Mouse (Mus musculus) C2C12 (cell line): ENCODE measurements at regions not wholly inside any gene's neighbourhood (a gene's known extent, or its start where the extent isn't known, plus 50 kb on each side); places are given as distances from the start of the nearest gene placed in this dataset.

Experiments
- CEBPB ChIP-seq: IDR thresholded peaks from one replicate; pipeline ENCODE4 v1.6.1; 2011; ENCODE audit warnings: low read depth, mild to moderate bottlenecking, control low read depth, moderate library complexity
- CTCF ChIP-seq: IDR thresholded peaks from one replicate; pipeline ENCODE4 v1.5.1; 2011; ENCODE audit not compliant: control insufficient read depth, insufficient read depth, insufficient read length
- FOSL1 ChIP-seq: IDR thresholded peaks from one replicate; pipeline ENCODE4 v1.8.0; 2011; ENCODE audit warnings: mild to moderate bottlenecking, low read length; ENCODE audit not compliant: poor library complexity, insufficient read depth, severe bottlenecking
- MAX ChIP-seq: IDR thresholded peaks from one replicate; pipeline ENCODE4 v1.6.1; 2011; ENCODE audit warnings: mild to moderate bottlenecking, control low read depth
- MYOD1 ChIP-seq: IDR thresholded peaks from one replicate; pipeline ENCODE4 v1.6.1; 2011; ENCODE audit warnings: low read depth; ENCODE audit not compliant: control insufficient read depth, insufficient read length
- MYOG ChIP-seq: IDR thresholded peaks from one replicate; pipeline ENCODE4 v1.6.1; 2011; ENCODE audit not compliant: control insufficient read depth, insufficient read length; ENCODE audit errors: extremely low read depth
- USF1 ChIP-seq: IDR thresholded peaks from one replicate; pipeline ENCODE4 v1.6.1; 2011; ENCODE audit warnings: low read depth, mild to moderate bottlenecking, control low read depth, moderate library complexity

- TF ChIP-seq CTCF = no peak
- no peak for TF ChIP-seq MYOD1
- TF ChIP-seq FOSL1 = no peak
- no peak for TF ChIP-seq USF1
- no peak for TF ChIP-seq MYOG
- TF ChIP-seq MAX = no peak
- no peak for TF ChIP-seq CEBPB
Observed at GRCm38 (mm10) chr2:95613354-95613753, 704.6 kb upstream of the Lrrc4c start.
